Mouse (Mus musculus) frontal cortex, postnatal 10 days (tissue): ENCODE measurements around the gene Zdhhc3.
A peak's percentile ranks its signal among the peaks of the same experiment; 100 is the strongest.

Experiments used
- DNase-seq, 2 experiments: peaks; one replicate each; pipeline ENCODE4 v3.0.0; 2022; ENCODE audit warnings: low spot score in 2 of 2, mixed read lengths in 1 of 2

Zdhhc3 gene

DNA sequence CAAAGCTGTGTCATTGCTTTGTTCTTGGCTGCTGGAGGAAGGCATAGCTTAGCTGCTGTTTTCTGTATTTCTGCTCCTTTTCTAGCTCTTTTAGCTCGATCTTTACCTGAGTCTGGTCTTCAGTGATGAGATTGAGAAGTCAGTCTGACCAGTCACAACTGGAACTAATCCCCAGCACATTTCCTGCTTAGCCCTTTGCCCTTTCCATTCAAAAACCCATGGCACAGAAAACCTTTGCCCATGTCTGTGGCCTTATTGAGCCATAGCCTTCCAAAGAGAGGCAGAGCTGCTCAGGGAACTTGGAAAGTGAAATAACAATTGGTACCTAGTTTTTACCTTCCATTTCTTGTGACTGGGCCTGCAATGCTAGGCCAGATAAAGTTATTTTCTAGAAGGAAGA, 2.6 kb upstream of the Zdhhc3 start:
- no peak for DNase-seq

DNA sequence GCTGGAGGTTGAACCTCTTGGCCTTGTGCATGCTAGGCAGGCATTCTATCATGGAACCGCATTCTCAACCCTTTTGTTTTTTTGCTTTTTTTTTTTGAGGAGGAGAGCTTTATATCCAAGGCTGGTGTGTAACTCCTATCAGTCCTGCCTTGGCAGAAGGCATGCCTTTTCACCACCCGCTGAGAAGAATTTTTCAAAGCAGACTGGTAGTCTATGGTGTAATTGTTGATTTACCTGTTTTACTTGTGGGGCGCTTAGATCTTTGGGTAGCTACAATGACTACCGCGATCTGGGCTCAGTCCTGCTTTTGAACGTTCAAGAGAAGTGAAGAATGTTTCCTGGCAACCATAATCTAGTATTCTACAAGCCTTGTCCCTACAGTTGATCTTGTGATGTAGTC, 926 bp upstream of the Zdhhc3 start:
- DNase-seq: no peak

DNA sequence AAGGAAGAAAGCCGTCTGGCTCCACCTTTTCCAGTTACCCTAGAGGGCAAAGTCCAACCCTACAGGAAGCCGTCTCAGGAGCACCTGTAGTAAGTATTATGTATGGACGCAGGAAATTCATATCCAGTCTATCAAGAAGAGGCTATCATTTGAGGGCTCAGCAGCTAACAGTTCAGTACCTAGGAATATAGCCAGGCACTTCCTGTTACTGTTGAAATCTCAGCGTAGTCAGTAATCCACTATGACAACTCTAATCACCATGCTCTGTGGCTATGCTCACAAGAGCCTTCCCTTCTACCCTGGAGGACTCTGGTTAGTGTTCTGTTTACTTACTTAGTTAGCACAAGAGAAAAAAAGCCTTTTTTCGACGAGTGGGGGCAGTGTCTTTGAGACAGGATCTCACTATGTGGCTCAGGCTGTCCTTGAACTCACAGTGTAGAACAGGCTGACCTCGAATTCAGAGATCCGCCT, 1.2 kb downstream of the Zdhhc3 start:
- DNase-seq: no peak

DNA sequence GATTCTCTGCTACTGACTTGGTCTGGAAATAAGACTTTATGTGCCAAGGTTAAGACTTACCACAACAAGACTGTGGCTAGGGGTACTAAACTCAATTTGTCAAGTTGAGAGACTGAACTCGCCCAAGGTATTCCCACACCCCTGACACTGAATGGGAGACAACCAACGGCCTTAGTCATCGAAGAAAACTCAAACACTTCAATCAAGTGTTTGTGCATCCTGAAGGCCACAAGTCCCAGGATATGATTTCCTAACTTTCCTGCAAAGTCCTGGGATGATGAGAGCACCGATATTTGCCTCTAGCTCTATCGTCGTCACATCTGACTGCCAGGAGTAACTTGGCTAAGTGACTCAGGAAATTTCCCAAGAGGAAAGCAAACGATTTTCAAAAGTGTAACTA, 3.8 kb downstream of the Zdhhc3 start:
- no peak for DNase-seq

DNA sequence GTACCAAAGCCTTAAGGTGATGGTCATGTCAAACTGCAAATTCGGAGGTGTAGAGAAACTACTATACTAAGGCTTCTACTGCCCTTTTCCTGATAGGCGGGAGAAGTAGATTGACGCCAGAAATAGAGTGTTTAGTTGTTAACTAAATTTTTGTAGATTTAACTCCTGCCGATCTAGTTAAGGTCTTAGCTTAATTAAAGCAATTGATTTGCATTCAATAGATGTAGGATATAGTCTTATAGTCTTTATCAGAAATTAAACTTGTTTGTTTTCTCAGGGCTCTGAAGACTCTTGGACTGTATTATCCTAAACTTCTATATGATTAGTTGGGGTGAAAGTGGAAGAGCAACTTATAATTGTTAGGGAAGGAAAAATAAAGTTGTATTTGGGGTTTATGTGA, 5.8 kb downstream of the Zdhhc3 start:
- DNase-seq: no peak

DNA sequence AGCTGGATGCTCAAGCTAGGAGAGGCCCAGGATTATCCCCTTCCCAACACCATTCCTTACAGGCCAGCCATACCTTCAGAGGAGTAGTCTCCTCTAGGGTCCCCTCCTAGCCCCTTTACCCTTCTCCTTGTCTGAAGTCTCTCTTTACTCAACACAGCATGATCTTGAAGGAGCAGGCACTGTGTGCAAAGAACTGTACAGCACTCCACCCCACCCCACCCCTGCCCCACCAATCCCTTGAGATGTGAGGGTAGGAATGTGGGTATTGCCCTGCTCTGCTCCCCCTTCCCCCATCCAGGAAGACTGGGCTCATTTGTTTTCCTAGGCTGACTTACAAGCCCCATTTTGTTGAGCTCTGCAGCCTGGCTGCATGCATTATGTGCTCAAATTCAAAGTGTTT, 8.6 kb downstream of the Zdhhc3 start:
- DNase-seq: no peak

DNA sequence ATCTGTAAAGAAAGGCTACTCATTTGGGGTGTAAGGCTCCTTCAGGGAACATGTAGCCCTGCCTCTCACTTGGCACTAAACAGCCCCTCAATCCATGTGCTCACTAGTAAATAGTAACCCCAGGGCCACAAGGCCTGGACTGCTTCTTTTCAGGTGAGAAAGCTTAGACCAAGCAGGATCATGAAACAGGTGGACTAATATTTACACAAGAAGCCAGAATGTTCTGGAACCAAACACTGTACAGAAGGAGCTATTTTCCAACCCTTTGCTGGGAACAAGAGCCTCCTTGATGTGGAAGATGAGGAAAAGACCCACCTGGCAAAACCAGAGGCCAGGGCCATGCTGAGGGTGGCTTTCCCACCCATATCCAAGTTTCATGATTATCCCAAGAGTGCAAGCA, 9.6 kb downstream of the Zdhhc3 start:
- no peak for DNase-seq

DNA sequence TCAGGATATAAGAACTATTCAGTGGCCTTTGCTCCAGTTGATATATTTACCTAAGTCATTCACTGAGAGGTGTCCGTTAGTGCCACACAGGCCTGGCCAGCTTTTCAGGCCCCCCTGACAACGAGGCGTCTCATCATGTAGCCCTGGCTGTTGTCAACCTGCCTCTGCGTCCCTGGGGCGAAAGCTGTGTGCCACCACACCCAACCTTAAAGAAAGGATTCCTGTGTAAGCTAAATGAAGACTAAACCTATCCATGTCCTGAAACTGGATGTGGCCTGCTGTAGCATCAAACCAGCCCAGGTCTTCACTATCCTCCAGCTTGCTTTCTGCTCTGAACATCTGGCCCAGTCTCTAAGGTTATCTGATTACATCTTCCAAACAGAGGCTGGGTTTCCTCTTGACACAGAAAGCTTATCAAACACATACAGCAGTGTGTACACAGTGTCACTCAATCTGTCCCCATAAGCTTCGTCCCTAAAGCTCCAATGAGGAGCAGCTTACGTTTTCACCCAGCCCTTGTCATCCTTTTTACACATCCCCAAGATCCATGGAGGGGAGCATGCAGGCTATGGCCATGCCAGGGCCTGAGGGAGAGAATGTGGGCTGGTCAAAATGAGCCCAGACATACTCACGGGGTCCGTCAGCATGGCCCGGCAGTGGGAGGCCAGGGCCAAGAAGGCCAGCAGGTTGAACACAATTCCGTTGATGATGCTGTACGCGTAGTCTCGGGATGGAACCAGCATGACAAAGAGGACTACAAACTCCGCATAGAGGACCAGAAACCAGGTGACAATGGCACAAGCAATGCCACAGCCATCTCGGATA, 13.2 kb downstream of the Zdhhc3 start:
- no peak for DNase-seq

DNA sequence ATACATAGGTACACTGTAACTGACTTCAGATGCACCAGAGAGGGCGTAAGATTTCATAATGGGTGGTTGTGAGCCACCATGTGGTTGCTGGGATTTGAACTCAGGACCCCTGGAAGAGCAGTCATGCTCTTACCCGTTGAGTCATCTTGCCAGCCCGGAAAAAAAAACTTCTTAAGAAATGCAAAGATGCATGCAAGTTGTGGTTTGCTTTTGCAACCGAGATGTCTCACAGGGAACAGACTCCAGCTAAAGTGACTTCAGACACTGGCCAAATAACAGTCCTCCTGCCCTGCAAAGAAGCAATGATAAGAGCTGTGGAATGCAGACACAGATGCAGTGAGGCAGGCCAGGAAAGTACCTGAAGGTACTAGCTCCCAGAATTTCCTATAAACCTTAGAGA, 22.2 kb downstream of the Zdhhc3 start:
- DNase-seq: no peak

DNA sequence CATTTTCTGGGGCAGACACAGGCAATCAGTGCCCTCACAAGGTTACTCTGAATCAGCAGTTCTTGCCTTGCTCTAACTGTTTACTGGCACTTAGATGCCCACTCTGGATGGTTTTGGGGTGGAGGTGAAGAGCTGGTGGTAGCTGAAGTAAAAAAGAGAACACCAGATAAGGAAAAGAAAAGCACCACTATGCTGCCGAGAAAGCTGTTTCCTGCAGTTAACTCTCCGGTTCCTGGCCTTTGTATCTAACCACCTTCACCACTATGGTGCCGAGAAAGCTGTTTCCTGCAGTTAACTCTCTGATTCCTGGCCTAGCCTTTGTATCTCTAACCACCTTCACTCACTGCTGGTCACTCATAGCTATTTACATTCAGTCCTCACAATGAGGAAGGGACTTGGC, 25.4 kb downstream of the Zdhhc3 start:
- DNase-seq: no peak

DNA sequence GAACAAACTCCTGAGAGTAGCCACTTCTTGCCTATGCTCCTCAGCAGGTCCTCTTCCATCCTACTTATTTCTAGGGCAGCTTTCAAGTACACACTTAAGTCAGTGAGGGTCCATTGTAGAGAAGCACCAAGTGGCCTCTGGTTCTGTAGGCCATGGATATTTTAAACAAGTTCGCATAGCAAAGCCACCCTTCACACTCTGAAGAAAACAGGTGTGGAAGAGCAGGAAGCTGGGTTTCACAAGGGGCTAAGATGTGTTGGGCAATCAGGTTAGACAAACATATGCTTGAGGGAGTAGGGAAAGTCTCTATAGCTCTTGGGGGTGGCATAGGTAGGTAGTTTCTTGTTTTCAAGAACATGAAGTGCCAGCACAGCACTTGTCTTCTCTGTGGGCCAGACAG, 27.6 kb downstream of the Zdhhc3 start:
- no peak for DNase-seq

DNA sequence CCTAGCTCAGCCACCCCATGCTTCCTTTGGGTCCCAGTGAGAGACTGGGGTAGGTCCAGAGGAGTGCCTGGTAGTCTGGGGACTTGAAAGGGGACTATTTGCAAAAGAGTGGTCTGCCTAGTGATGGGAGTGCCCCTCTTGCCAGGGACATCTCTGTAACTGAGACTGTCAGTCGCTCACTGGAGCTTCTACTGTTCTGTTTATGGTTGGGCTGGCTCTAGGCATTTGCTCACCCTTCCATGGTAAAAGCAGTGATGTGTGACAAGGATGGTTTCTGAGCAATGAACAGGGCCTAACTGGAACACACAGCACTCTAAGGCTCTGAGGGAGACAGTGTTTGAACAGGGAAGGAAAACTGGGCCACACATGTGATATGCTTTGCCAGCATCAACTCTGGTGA, 32.2 kb downstream of the Zdhhc3 start:
- no peak for DNase-seq

DNA sequence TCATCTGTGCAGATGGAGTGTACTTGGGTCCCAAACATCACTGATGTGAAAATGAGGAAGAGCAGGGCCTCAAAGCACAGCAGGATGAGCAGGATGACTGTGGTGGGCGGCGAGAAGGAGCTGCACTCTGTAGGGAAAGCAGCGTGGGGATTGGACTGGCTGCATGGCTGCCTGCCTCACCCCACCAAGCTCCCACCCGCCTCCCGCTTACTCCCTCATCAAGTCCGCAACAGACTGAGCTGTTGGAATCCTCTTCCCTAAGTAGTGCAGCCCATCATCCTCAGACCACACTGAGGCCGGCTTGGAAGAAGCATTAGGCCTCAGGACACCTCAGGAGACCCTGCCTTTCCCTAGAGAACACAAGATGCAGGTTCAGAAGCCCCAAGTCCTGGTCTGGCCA, 32.6 kb downstream of the Zdhhc3 start:
- no peak for DNase-seq

DNA sequence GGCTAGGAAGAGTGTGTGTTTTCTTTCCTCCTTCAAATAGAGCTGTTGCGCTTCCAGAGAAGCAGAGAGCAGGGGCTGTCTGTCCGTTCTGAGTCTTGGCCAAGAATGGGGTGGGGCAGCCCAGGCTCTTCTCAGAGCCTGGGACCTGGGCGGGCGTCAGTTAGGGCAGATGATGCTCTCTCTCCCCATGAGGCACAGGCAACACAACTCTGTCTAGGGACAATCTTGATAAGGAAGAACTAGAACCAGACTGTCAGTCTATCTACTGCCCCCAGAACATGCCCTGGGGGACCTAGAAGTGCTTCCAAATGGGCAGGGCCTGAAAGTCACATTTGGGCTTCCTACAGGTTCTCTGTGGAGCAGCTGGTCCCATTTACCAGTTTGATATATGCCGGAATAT, 33.9 kb downstream of the Zdhhc3 start:
- DNase-seq: no peak

DNA sequence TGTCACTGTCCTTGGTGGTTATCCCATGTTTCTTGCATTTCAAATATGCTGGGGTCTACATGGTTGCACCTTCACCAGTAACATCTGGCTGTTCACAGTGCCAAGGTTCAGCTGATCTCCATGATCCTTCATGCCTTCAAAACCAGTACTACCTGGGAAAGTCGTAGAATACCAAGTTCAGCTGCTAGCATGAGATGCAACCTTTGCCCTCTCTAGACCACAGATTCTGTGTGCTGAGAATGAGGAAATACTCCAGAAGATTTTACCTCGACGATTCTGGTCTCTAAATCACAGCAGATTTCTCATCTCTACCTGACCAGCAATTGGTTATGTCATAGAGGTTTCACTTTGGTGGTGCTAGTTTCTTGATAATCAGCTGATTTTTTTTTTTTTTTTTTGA, 52.8 kb downstream of the Zdhhc3 start:
- DNase-seq: no peak

DNA sequence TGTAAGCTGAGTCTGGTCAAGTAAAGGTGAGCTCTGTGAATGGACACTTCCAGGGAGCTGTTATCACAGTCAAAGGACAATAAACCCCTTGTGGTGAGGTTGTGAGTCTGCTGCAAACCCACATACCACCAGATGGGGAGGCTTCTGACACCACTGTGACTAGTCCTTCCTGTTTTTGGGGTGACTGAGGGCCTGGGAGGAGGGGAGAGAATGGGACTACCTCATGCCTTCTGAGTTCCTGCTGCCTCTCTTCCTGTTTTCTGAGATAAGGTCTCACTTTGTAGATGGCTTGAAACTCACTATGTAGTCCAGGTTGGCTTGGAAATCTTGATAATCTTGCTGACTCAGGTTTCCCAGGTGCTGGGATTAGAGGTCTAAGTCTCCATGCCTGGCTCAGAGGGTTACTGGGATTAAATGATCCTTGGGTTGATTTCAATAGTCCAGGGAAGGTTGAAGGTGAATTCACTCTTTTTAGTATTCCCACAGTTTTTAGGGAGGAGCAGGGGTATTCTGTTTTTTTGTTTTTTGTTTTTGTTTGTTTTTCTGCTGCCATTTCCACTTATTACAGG, 54.2 kb downstream of the Zdhhc3 start:
- no peak for DNase-seq

DNA sequence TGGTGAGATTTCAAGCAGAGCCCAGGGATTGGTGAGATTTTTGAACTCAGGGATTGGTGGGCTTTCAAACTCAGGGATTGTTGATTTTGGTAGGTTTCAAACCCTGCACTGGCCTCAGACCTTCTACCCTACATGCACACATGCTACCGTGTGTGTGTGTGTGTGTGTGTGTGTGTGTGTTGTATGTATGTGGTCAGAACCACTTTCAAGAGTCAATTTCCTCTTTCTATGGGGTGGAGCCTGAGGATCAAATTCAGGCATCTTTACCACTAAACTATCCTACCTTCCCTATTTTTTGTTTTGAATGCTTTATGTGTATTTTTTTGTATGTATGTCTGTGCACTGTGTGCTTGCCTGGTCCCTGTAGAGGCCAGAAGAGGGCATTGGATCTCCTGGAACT, 65.3 kb downstream of the Zdhhc3 start:
- DNase-seq: no peak

DNA sequence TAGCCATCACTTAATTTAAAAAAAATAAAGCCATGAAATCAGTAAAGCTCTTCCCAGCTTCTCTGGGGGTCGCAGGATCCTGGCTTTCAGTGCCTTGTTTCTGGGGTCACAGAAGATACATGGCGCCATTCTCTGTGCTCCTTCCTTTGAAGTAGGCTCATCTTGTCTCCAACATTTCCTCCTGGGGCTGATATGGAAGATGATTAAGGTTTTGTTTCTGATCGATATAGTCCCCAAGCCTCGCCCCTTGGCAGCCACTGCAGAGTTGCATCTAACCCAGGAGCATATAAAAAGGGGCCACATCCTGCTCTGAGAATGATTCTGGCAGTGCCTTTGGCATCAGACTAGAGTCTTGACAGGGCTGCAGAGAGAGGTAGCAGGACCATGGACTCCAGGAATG, 78.6 kb downstream of the Zdhhc3 start, which contains the start of gene Tgm4:
Gene Tgm4 (plus strand): TSS at position 301 of the 400 bp plus-strand sequence.
- no peak for DNase-seq

DNA sequence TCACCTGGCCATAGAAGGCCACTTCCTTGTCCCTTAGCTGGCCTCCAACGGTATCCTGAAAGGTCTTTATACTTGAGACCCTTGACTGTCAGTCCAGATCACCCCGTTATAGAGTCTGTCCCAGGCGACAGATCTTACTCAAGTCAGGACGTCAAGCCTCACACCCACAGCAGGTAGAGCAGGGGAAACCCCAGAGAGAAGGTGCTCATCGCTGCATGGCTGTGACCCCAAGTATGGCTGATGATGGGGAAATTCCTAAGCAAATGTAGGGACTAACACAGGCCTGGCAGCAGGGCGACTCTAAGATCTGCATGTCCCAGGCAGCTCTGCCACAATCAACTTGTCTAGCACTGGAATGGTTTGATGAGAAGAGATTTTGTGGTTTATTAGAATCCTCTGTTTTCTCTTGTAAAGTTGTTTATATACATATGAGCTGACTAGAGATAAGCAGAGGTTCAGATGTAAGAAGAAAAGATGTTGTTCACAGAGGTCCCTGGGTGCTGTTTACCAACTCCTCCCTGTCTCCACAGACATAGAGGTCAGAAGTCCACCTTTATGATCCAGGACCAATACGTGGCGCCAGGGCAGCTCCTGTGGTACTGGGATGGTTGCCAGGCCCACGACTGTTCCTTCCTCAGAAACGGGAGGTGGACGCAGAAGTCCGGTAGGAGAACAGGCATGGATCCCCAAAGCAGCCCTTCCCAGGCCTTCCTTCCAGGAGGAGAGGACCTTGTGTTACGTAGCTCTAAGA, 81.3 kb downstream of the Zdhhc3 start:
- no peak for DNase-seq

DNA sequence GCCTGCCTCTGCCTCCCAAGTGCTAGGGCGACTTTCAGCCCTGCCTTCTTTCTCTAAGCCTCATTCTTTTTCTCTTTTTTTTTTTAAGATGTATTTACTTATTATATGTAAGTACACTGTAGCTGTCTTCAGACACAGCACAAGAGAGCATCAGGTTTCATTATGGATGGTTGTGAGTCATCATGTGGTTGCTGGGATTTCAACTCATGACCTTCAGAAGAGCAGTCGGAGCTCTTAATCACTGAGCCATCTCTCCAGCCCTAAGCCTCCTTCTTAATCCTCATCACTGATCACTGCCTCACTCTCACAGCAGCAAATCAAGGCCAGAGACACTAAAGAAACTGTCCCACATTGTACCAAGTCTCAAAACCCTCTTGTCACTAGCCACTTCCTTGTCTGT, 88.8 kb downstream of the Zdhhc3 start:
- DNase-seq: no peak

DNA sequence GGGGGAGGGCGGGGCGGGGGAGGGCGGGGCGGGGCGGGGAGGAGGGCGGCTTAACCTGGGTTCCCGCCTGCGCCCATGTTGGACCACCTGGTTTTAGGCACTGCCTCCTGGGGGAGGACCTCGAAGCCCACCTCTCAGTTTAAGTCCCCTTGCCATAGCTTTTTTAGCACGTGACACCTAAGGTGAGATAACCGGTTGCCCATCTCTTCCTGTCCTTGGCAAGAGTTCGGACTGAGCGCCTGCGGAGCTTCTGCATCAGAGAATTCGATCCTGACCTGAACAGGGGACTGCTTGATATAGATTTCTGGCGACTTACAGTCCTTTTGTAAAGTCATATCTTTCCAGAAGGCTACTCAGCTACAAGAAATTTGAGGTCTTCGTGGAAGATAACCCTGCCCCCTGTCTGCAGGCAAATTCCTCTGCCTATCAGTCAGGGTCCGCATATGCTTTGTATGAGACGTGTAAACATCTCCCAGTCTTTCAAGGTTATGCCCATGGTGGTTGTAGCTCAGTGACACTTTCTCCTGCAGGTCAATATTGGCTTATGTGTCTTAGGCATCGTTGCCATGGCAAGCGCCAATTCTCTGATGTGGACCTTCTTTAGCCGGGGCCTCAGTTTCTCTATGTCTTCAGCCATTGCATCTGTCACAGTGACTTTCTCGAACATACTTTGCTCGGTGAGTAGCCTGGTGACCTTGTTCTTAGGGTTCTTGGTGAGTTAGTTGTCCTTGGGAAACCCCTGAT, 91.2 kb downstream of the Zdhhc3 start:
- peak; percentile 20 to 22 for DNase-seq

DNA sequence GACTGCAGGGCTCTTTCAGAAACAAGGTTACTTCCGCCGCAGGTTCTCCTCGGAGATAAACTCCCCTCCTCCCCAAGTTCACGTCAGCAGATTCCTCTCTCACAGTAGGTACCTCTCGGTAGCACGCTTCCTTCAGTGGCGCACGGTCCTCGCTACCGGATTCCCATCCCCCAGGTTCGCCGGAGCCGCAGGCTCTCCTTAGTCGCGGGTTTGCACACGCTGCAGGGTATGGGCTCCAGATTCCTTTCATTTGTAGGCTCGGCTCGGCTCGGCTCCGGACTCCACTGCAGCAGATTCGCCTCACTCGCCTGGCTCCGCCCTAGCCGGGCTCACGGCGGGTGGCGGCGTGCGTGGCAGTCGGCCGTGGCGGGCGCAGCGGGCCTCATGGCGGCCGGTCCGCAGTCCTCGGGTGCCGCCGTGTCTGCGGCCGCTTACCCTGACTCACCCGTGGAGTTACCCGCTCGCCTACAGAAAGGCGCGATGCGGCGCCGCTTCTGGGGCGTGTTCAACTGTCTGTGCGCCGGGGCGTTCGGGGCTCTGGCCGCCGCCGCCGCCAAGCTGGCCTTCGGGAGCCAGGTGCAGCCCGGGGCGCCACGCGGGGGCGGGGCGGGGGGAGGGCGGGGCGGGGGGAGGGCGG, 91.9 kb downstream of the Zdhhc3 start, which contains the start of gene Tmem42:
Gene Tmem42 (plus strand): TSS at position 332 of the 637 bp plus-strand sequence.
- peak; percentile 74 to 84 for DNase-seq
